Mouse (Mus musculus): Measurements from ENCODE around the gene Aldh5a1. TPM values are rescaled to one million over a fixed set of nuclear protein-coding genes. Genes with fewer than 3 reads are reported as not detected.
A peak's percentile ranks its signal among the peaks of the same experiment; 100 is the strongest.

Gene Aldh5a1
- polyA plus RNA-seq, 1 experiment: 17.6 TPM

GRCm38 (mm10) chr13:24965130-24965845 lies 27.8 kb upstream of the Aldh5a1 start:
- 0 out of 2 replicates have a peak, but pooled peaks cover 3% of the 10 kb centered on the region for H3K4me1 ChIP-seq (ENCODE audit: control insufficient read depth, insufficient read depth, low read length)
- no peaks in the 10 kb centered on the region for H3K27me3 ChIP-seq (replicated peaks; ENCODE audit: control insufficient read depth, insufficient read depth, low read length)
- 13% methylated on average over 15 of the region's 15 CpGs for WGBS
- DNase-seq: no peak
- TF ChIP-seq POLR2A (IDR thresholded peaks at IDR 0.05; ENCODE audit: low read depth, low read length): no peak
- TF ChIP-seq CTCF (conservative IDR thresholded peaks at IDR 0.05; ENCODE audit: insufficient read depth, insufficient read length, low read depth, low read length): no peak
- peak overlapping the region; percentile 29; the same call in 1 of the 2 replicates for H3K4me3 ChIP-seq (ENCODE audit: insufficient read depth, low read depth, low read length)
- H3K36me3 ChIP-seq (ENCODE audit: control insufficient read depth, insufficient read depth, low read length): no peaks in the 10 kb centered on the region
- no peak overlapping the region for H3K27ac ChIP-seq (ENCODE audit: insufficient read depth, low read depth, low read length)

DNA sequence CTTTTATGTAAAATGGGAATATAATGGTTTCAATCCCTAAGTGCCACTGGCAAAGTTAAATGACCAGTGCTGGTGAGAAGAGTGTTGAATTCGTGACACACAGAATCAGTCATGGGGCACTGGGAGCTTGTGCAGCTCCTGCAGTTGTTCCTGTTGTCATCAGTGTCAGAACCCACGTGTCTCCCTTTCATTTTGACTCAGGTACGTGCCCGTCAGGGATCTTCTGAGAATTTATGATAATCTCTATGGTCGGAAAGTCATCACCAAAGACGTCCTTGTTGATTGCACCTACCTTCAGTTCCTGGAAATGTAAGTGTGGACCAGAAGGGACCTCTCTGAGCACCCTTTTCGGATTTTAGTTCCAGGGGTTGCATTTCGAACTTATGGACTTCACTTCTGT lies 24.7 kb upstream of the Aldh5a1 start:
- 92% methylated on average over 8 of the region's 8 CpGs for WGBS
- H3K27me3 ChIP-seq (replicated peaks; ENCODE audit: control insufficient read depth, insufficient read depth, low read length): no peaks in the 10 kb centered on the region
- no peak overlapping the region for H3K27ac ChIP-seq (ENCODE audit: insufficient read depth, low read depth, low read length)
- H3K36me3 ChIP-seq (ENCODE audit: control insufficient read depth, insufficient read depth, low read length): no peaks in the 10 kb centered on the region
- peaks cover 6% of the 10 kb centered on the region; the same call in 1 of the 2 replicates for H3K4me1 ChIP-seq (ENCODE audit: control insufficient read depth, insufficient read depth, low read length)
- no peak for TF ChIP-seq POLR2A (IDR thresholded peaks at IDR 0.05; ENCODE audit: low read depth, low read length)
- no peak for TF ChIP-seq CTCF (conservative IDR thresholded peaks at IDR 0.05; ENCODE audit: insufficient read depth, insufficient read length, low read depth, low read length)
- no peak overlapping the region for H3K4me3 ChIP-seq (ENCODE audit: insufficient read depth, low read depth, low read length)
- no peak for DNase-seq

- H3K4me1 ChIP-seq (ENCODE audit: control insufficient read depth, insufficient read depth, low read length): peaks cover 3% of the 10 kb centered on the region; the same call in 1 of the 2 replicates
- H3K27me3 ChIP-seq (replicated peaks; ENCODE audit: control insufficient read depth, insufficient read depth, low read length): no peaks in the 10 kb centered on the region
- WGBS: 54% methylated on average over 3 of the region's 3 CpGs
- peak overlapping the region; percentile 82; the same call in 1 of the 2 replicates for H3K27ac ChIP-seq (ENCODE audit: insufficient read depth, low read depth, low read length)
- TF ChIP-seq CTCF (conservative IDR thresholded peaks at IDR 0.05; ENCODE audit: insufficient read depth, insufficient read length, low read depth, low read length) (no peak), POLR2A (IDR thresholded peaks at IDR 0.05; ENCODE audit: low read depth, low read length) (no peak)
- H3K36me3 ChIP-seq (ENCODE audit: control insufficient read depth, insufficient read depth, low read length): no peaks in the 10 kb centered on the region
- peak; percentile 58 for DNase-seq
- H3K4me3 ChIP-seq (ENCODE audit: insufficient read depth, low read depth, low read length): no peak overlapping the region
Observed at GRCm38 (mm10) chr13:24960084-24960483, 22.6 kb upstream of the Aldh5a1 start.

DNA sequence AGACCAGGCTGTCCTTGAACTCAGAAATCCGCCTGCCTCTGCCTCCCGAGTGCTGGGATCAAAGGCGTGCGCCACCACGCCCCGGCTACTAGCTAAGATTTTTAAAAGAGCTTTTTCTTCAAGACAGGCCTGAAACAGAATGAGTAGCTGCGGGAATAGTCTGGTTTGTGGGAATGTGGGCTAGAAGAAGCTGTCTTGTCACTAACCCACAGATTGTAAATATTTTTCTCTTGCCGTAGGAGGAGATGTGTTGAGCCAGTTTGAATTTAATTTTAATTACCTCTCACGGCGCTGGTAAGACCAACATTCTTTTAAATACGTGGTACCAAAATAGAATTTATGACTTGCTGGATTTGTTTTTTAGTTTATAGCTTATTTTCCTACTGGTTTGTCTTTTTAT lies 21.2 kb upstream of the Aldh5a1 start:
- no peak for TF ChIP-seq POLR2A (IDR thresholded peaks at IDR 0.05; ENCODE audit: low read depth, low read length)
- TF ChIP-seq CTCF (conservative IDR thresholded peaks at IDR 0.05; ENCODE audit: insufficient read depth, insufficient read length, low read depth, low read length): no peak
- H3K27me3 ChIP-seq (replicated peaks; ENCODE audit: control insufficient read depth, insufficient read depth, low read length): no peaks in the 10 kb centered on the region
- H3K4me1 ChIP-seq (ENCODE audit: control insufficient read depth, insufficient read depth, low read length): peaks cover 3% of the 10 kb centered on the region; the same call in 1 of the 2 replicates
- no peaks in the 10 kb centered on the region for H3K36me3 ChIP-seq (ENCODE audit: control insufficient read depth, insufficient read depth, low read length)
- WGBS: 82% methylated on average over 11 of the region's 11 CpGs
- no peak for DNase-seq
- H3K27ac ChIP-seq (ENCODE audit: insufficient read depth, low read depth, low read length): no peak overlapping the region
- no peak overlapping the region for H3K4me3 ChIP-seq (ENCODE audit: insufficient read depth, low read depth, low read length)

- 34% methylated on average over 10 of the region's 10 CpGs for WGBS
- H3K36me3 ChIP-seq (ENCODE audit: control insufficient read depth, insufficient read depth, low read length): no peaks in the 10 kb centered on the region
Observed at GRCm38 (mm10) chr13:24955500-24955899, 18.0 kb upstream of the Aldh5a1 start.

GRCm38 (mm10) chr13:24955091-24955490 lies 17.6 kb upstream of the Aldh5a1 start:
- no peaks in the 10 kb centered on the region for H3K27me3 ChIP-seq (replicated peaks; ENCODE audit: control insufficient read depth, insufficient read depth, low read length)
- no peak for DNase-seq
- no peaks in the 10 kb centered on the region for H3K36me3 ChIP-seq (ENCODE audit: control insufficient read depth, insufficient read depth, low read length)
- H3K27ac ChIP-seq (ENCODE audit: insufficient read depth, low read depth, low read length): no peak overlapping the region
- 60% methylated on average over 11 of the region's 11 CpGs for WGBS
- TF ChIP-seq CTCF (conservative IDR thresholded peaks at IDR 0.05; ENCODE audit: insufficient read depth, insufficient read length, low read depth, low read length) (no peak), POLR2A (IDR thresholded peaks at IDR 0.05; ENCODE audit: low read depth, low read length) (no peak)
- peaks cover 2% of the 10 kb centered on the region; the same call in 1 of the 2 replicates for H3K4me1 ChIP-seq (ENCODE audit: control insufficient read depth, insufficient read depth, low read length)
- H3K4me3 ChIP-seq (ENCODE audit: insufficient read depth, low read depth, low read length): no peak overlapping the region

More at GRCm38 (mm10) chr13:24955500-24955899, 18.0 kb upstream of the Aldh5a1 start:
- DNase-seq: no peak
- Histone ChIP-seq H3K4me1 (ENCODE audit: control insufficient read depth, insufficient read depth, low read length) (peaks cover 3% of the 10 kb centered on the region; the same call in 1 of the 2 replicates), H3K27ac (ENCODE audit: insufficient read depth, low read depth, low read length) (no peak overlapping the region), H3K4me3 (ENCODE audit: insufficient read depth, low read depth, low read length) (no peak overlapping the region), H3K27me3 (replicated peaks; ENCODE audit: control insufficient read depth, insufficient read depth, low read length) (no peaks in the 10 kb centered on the region)
- TF ChIP-seq CTCF (conservative IDR thresholded peaks at IDR 0.05; ENCODE audit: insufficient read depth, insufficient read length, low read depth, low read length): no peak
- TF ChIP-seq POLR2A (IDR thresholded peaks at IDR 0.05; ENCODE audit: low read depth, low read length): no peak

- no peaks in the 10 kb centered on the region for H3K27me3 ChIP-seq (replicated peaks; ENCODE audit: control insufficient read depth, insufficient read depth, low read length)
- no peaks in the 10 kb centered on the region for H3K36me3 ChIP-seq (ENCODE audit: control insufficient read depth, insufficient read depth, low read length)
- no peak for DNase-seq
- H3K4me3 ChIP-seq (ENCODE audit: insufficient read depth, low read depth, low read length): no peak overlapping the region
- H3K4me1 ChIP-seq (ENCODE audit: control insufficient read depth, insufficient read depth, low read length): no peaks in the 10 kb centered on the region
- TF ChIP-seq CTCF (conservative IDR thresholded peaks at IDR 0.05; ENCODE audit: insufficient read depth, insufficient read length, low read depth, low read length) (no peak), POLR2A (IDR thresholded peaks at IDR 0.05; ENCODE audit: low read depth, low read length) (no peak)
- no peak overlapping the region for H3K27ac ChIP-seq (ENCODE audit: insufficient read depth, low read depth, low read length)
- 85% methylated on average over 7 of the region's 7 CpGs for WGBS
Observed at GRCm38 (mm10) chr13:24952659-24953058, 15.2 kb upstream of the Aldh5a1 start.
